Mouse (Mus musculus) induced T-regulatory cell, adult 2 months (primary cell): ENCODE results near the gene Kank1.
A peak's percentile ranks its signal among the peaks of the same experiment; 100 is the strongest.

ENCODE experiments used
- DNase-seq: peaks from one replicate; pipeline ENCODE4 v3.0.0-alpha.2; 2012; ENCODE audit warnings: low read depth

Kank1 gene

DNA sequence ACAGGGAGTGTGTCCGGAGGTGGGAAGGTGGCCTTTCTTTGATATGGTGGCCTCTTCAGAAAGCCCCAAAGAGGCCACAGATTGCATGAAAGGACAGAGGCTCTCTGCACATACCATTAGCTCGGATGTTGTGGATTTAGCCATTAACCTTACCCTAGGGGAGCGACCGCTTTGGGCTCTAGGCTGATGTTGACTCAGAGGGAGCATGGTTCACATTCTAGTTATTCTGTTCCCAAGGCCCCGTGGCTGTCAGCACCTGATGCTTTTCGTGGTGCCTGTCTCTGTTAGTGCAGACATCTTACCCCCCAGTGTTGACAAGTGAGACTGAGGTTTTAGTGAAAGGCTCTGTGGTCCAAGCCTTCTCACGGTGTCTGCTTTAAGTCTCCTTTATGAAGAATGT is 74.9 kb downstream of the Kank1 start:
- DNase-seq, result no peak

DNA sequence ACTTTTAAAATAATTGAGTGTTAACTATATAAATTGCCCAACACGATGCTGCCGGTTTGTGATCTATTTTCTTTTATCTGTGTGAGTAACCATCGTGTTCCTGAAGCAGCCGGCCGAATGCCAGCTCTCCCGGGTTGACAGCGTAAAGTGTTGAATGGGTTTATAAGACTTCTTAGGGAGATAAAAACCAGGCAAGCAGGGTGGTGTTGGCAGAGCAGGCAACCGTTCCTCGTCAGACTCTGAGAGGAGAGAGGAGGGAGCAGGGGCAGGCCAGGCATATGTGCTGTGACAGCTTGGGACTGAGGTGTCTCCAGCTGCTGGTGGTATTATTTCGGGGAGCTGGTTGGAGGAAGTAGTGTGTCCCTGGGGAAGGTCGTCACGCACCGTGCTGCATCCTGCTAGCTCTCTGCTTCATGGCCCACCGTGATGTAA is 78.7 kb downstream of the Kank1 start:
- DNase-seq, result no peak

DNA sequence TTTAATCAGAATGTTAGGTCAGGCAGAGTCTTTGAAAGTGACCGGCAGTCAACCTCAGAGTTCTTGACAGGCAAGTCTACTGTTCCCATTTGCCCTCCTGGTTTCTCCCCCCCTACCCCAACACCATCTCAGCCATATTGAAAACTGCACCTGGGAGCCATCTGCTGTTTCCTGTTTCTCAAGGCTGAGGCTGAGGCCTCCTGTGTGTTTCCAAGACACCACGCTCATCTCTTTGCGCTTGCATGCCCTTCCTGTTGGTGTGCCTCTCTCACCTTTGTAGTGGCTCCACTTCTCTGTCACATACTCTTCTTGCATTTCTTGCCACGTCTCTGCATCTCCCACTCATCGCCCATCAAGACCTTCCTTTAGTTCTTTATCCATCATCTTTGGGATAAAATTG is 79.2 kb downstream of the Kank1 start:
- no peak for DNase-seq

DNA sequence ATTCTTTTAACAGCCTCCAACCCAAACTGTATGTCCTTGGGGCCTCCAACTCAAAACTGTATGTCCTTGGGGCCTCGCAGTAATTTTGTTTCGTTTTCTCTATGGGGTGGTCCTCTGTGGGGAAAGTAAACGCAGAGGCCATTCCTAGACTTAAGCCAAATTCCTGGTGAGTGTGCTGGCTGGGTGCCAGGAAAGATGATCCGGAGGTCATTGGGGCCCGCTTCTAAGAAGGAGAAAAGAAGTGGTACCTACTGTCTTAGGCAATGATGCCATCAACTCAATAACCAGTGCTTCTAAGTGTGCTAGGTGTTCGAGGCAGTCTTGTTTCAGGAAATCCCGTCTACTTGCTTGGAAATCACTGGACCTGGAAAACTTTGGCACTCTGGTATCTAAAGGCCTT is 87.5 kb downstream of the Kank1 start:
- DNase-seq, result no peak

DNA sequence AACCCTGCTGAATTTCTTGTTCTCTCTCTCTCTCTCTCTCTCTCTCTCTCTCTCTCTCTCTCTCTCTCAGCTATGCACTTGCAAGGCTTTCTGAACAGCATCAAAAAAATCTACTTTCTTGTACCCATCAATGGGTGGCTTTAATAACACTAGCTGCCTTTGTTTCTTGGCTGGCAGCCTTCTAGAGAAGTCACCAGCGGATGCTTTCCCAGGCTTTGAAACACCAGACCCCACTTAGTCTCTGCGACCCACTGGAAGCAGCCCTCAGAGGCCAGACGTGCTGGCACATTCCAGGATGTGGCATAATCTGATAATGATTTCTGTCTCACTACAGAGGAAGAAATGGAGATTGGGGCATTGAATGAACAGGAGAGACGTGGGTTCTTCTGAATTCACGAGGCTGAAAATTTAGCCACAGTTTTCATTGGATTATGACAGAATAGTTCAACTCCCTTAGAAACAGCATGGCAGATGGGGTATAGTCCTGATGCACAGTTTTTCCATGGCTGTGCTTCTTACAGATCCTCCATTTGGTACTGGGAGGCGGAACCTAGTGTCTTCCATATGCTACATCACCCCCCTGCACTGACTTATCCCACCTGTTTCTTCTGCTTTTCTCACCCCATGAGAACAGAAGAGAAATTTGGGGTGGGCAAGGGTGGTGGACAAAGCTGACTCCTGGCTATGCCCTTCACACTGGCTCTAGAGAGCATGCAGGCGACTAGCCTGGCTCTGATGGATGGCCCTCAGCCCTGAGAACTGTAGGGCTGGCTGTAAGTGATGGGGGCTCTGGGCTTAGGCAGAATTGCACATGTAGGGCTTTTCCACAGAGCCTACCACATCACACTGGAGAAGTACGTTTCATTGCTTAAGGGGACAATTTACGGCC is 88.6 kb downstream of the Kank1 start:
- DNase-seq, result no peak

DNA sequence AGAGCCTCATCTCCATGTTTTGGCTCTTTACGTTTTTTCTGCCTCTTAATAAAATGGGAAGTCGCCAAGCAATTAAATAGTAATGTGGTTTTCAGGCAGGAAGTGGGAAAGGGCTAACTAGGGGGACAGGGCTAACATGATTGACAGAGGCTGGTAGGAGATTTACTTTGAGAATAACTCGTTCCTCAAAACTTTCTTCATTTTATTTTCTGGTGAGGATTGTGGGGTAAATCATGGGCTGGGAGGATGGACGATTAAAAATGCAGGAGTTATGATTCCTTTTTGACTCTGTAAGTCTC is 89.2 kb downstream of the Kank1 start:
- DNase-seq, result no peak

DNA sequence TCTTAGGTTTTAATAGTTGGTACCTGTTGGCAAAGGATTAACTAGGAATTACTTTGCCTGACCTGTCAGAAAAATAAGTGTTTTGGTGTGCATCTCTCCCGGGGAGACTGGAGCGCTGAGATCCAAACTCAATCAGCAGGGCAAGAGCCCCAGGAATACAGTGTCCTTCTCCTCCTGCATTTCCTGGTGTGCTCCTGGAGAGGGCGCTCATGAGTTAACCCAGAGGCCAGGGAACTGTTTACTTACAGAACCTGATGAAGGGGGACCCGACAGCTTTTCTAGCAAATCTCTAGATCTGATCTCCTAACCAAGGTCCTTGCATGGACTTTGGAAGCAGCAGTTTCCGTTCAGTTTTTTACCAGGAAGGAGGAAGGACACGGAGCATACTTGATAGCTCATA is 90.9 kb downstream of the Kank1 start:
- DNase-seq, result no peak

DNA sequence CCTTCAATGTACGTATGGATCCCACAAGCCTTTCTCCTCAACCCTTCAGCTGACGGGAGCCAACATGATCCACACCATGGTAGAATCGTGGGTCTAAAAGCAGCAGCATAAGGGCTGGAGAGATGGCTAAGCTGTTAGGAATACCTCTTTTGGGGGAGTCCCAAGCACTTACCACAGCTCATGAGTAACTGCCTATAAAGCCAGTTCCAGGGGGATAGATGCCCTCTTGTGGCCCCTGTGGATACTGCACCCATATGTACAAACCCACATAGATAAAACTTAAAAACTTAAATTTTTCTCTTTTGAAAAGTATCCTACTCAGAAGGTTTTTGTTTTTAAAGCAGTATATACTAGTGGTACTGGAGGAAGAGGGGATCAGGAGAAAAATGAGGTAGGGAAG is 97.6 kb downstream of the Kank1 start:
- peak; percentile 54 for DNase-seq

DNA sequence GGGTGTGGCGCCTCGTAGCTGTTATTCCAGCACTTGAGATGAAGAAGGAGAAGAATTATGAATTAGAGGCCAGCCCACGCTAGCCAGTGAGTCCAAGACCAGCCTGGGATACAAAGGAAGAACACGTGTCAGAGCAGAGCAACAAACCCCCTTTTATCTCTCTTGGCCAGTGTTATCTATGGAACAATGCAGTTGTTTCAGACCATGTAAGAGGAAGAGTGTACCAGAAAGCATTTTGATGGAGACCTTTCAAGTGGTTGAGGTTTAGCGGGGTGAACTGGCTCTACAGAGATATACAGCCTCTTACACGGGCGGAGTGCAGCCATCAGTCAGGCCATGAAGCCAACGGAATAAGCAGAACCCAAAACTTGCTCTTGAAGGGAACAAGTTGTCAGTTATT is 100.0 kb downstream of the Kank1 start:
- DNase-seq, result no peak

DNA sequence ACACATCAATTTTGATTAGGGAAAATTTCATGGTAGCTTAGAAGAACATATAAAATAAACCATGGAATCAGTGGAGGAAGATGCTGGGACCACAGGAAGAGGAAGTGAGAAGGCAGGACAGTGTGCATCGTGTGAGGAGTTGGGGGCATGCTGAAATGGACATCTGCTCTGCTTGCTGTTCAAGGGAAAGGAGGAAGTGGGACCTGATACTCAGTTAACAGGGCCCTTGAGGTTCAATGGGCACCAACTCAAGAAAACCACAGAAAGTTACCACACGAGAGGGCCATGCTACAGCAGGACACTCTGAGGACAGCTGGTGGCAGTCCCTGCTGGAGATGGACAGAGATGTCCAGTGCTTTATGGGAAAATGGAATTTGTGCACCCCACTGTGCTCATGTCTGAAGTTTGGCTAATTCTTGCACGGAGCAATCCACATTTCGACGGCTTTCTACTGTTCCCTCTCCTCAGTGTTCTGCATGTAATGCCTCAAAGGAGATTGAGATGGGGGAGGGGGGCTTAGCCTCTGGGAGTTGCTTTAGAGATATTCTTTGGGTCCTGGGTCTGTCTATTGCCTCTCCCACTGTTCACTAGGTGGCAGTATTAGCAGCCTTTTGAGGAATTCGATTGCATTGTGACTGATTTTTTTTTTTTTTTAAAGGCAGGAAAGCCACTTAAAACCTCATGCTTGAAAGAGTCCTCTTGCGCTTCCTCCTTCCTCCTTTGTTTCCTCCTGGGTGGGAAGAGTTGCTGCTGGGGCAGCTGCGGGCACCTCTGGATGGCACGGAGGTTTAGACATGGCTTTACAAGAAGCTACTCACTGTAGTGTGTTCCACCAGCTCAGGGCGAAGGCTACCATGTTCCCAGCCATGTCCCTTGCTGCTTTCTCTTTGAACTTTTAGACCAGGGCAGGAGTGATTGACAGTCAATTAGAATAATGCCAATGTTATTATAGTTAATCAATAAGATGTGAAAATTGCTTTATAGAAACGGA is 104.2 kb downstream of the Kank1 start:
- peak; percentile 10 for DNase-seq

DNA sequence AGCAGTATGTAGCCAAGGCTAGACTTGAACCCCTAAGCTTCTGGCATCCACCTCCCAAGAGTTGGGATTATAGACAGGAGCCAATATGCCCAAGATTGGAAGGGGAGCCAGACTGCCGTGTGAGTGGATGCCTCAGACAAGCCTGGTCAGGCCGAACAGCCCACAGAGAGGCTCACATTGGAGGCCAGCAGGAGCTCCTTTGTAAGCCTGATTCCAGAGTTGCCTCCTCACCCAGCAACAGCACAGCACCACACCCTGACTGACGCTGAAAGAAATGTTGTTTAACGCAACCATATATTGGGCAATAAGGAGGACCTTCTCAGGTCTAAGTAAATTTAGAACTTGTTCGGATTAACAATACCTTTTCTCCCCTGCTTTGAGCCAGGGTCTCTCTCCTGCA is 105.3 kb downstream of the Kank1 start:
- DNase-seq, result no peak

DNA sequence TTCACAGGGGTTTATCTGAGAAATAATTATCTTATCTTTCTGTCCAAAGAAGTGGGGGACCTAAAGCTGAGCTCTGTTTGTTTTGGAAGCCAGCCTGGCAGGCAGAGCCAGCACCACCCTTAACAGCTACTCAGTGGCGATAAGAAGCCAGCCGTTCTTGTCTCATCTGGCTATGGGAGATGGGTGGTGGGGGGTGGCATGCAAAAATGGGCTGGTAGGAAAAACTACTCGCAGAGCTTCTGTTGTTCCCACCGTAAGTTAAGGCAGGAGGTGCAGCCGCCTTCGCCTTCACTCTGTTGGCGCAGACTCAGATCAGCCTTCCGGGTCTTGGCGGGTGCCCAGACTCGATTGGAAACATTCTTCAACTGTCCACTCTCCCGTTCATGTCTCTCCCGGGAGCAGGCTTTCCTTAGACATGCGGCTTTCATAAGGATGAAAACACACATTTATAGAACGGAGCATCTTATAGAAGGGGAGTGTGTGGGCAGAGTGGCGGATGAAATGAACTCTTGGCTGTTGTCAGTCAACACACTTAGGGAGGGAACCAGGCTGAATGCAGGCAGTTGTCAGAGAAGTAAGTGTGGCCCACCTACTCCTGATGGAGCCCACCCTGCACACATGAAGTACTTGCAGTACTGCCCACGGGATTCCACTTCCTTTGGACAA is 107.0 kb downstream of the Kank1 start:
- no peak for DNase-seq

DNA sequence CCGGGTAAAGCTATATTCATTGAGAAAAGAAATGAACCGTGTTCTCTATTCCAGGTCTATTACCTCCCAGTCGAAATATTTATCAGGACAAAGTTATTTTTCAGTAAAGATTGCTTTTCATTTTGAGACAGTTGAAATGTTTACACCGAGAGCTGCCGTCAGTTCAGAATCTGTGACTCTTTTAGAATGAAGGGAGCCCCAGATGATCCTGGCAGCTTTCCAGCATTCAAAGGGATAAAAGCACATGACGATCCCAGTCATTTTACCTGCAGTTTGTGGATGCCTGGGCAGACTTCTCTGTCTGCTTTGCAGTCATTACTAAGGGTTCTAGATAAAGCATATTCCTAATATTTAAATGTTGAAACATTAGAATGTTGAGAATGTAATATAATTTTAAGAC is 107.6 kb downstream of the Kank1 start:
- no peak for DNase-seq

DNA sequence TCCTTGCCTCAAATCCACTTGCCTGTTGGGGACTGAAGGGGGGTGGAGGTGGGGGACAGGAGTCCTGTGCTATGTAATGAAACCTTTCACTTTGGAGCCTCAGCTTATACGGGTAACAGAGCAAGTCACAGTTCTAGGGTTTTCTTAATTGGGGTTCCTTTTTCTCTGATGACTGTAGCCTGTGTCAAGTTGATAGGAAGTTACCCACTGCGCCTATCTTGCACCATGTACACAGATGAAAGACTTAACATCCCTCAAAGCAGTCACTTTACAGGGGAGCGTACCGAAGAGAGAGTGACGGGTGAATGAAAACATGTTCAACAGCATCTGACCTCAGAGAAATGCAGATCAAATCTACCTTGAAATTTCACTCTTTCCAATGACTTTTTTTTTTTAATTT is 109.2 kb downstream of the Kank1 start:
- no peak for DNase-seq

DNA sequence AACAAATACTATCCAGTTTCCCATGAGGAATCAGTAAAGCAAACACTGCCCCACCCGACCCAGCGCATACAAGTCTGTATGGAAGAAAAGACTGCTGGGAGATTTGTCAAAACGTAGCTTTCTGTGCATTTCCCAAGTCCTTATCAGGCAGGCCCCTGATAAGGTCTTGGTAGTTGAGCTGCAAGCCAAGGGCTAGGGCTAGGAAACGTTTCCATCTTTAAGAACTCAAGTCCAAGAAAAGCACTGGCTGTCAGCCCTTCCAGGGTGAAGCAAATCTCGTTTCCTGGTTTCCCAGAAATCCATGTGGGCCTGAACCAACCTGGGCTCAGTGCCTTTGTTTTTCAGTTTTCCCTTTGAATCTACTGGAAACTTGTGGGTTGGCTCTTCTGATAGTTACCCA is 110.7 kb downstream of the Kank1 start:
- no peak for DNase-seq

DNA sequence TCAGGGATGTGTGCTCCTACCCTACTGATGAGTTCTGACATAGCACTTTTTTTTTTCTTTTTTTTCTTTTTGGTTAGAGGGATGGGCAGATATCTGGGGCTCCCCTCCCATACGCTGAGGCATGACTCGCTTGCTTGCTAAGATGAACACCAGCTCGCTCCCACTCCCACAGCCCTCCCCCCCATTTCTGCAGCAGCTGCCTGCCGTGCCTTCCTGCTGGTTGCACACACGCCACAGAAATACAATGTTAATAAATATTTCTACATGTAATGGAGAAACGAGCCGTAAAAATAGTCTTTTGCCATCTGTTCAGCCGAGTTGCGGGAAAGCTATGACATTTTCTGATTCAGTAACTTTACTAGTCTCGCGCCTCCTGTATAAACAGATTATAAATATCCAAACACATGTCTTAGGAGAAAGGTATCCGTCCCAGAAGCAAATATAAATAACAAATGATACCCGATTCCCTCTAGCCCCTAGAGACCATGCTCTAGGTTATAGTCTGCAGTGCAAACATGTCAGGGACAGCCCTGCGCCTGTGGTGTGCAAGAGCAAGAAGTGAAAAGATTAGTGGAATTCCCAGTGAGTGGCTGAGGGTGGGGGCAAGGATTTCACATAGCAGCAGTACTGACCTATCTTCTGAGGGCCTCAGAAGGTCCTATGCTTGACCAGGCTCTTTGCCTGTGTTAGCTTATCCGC is 114.6 kb downstream of the Kank1 start:
- no peak for DNase-seq

DNA sequence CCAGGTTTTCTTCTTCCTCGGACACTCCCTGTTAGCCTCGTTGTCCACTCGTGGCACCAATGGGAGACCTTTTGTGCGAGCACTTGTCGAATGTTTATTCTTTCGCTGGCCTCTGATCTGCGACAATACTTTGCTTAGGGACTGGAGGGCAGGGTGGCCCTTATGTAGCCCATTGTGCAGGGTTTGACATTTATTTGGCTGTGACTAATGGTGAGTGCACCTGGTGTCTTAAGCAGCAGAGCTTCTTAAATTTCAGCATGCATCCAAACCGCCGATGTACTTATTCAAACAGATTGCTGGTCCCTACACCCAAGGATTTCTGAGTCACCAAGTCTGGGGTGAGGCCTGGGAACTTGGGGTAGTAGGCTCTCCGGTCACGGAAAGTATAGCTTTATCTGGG is 120.3 kb downstream of the Kank1 start:
- no peak for DNase-seq

DNA sequence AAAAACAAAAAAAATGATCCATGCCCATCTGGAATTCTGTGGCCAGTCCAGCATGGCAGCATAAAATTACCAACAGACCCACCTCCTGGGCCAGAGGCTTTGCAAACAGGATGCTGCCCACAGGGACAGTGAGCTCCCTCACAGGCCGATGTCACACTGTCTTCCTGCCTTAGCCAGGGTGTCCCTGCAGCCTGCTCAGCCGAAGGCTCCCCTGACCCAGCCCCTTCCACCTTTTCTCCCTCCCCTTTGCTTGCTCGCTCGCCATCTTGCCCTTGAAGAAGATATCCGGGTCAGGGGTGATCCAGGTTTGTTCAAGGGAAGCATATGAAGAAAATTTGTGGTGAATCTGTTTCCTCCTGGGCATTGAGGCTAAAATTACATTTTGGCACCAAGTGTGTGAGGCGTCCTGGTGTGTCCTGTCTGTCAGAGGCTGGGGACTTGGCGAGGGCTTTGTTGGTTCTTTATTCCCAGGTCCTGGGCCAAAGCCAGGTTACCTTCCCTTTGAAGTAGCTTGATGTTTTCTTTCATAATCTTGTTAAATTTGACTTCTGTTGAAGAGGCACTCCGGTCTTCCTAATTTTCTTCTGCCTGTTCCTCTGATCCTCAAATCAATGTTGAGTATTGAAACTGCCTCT is 121.8 kb downstream of the Kank1 start:
- no peak for DNase-seq

DNA sequence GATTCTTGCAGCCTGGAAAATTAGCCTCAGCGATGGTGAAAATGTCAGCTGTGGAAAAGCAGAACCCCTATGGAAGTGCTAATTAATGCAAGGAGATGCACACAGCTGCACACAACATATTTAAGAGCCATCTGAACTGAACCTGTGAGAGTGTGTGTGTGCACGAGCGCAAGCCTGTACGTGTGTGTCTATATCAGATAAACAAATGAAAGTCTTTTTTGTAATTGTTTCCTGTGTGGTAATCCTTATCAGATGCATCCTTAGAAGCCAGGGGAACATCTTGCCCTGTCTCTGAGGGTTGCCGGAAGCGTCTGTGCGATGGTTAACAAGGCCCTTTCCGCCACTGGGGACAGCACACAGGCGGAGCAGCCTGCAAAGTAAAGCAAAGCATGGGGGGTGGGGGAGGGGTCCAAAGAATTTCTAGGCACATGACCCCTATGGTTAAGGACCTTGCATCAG is 123.8 kb downstream of the Kank1 start:
- DNase-seq, result peak; percentile 29

DNA sequence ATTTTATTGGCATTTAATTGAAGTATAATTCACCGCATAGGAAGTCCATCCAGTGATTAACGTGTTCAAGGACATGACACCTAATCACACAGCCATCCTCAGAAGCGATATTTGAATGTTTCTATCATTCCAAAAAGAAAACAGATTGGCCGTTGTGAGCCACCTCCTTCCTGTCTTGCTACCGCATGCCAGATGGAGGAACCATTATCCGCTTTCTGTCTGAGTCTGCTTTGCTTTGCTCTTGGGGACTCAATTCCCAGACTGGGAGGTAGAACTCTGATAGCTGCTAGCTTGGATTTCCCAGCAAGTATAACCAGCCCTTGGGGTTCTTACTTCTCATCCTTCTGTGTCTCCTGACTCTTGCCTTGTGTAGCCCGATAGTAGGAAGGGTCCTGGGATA is 125.2 kb downstream of the Kank1 start:
- no peak for DNase-seq

DNA sequence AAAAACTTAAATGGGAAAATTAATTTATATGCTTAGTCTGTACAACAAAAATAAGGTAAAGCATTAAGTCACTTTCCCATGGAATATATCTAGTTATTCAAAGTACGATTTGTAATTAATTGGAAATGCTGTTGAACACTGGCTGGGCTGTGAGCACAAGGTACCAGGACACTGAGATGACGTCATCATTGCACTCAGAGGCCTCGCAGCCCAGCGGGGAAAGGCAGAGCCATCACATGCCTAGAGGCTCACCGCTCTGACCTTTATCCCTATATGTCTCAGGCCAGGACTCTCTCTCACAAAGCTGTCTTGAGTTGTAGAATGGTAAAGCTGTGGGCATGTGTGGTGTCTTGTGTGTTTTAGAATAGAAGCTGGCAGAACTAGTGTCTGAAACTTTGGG is 128.9 kb downstream of the Kank1 start:
- DNase-seq, result no peak
